Mouse (Mus musculus): ENCODE data around the gene Edem1.

- TF ChIP-seq POLR2AphosphoS2 (IDR thresholded peaks at IDR 0.05; ENCODE audit: insufficient read length, low read depth) = no peak
- no peak for TF ChIP-seq POLR2A (IDR thresholded peaks at IDR 0.05; ENCODE audit: insufficient read length, low read depth)
- no peak for TF ChIP-seq CEBPB (IDR thresholded peaks at IDR 0.05; ENCODE audit: insufficient read depth, poor library complexity, severe bottlenecking)
- TF ChIP-seq MYOD1 (IDR thresholded peaks at IDR 0.05; ENCODE audit: control insufficient read depth in 1 of 3, insufficient read length in 2 of 3, low read depth in 2 of 3) = no peak
- TF ChIP-seq MYOG (IDR thresholded peaks at IDR 0.05; ENCODE audit: control insufficient read depth in 1 of 3, insufficient read depth in 1 of 3, insufficient read length in 2 of 3, low read depth in 2 of 3) = no peak
- no peak for TF ChIP-seq E2F4 (IDR thresholded peaks at IDR 0.05; ENCODE audit: insufficient read depth)
Measured at GRCm38 (mm10) chr6:108785551-108785950, 42.9 kb upstream of the Edem1 start.
